Mouse (Mus musculus) left cerebral cortex, postnatal 25 days (tissue): Measurements from ENCODE around the gene Ccr1l1. TPM values are rescaled to one million over a fixed set of nuclear protein-coding genes. Genes with fewer than 3 reads are reported as not detected.
"Not testable (repeated sequence)": the region's sequence is repeated elsewhere in the genome, so short reads cannot be mapped to it uniquely, and the experiment has no call there.

Source experiments
- DNase-seq, 2 experiments: peaks; one replicate each; pipeline ENCODE4 v3.0.0; 2022; ENCODE audit warnings: low spot score in 2 of 2, mixed read lengths in 1 of 2
- intact Hi-C: fragments of 180-260 bp; cut with DNase I; formaldehyde crosslinking; loops from one replicate; pipeline ENCODE4 v1.15.1; 2025
- total RNA-seq, 2 experiments: library from RNA; stranded (reverse); gene quantifications; 2 replicates each; pipeline ENCODE4 v1.2.3; 2021

Ccr1l1 gene
- total RNA-seq, result not detected

- intact Hi-C loops, result no loop called here
- DNase-seq, result no peak
Measured at GRCm38 (mm10) chr9:123978308-123978707, at the start of gene Ccr1l1. Gene Ccr1l1, minus strand, starts transcription at chr9:123978408.

GRCm38 (mm10) chr9:124021672-124022071, 43.5 kb upstream of the Ccr1l1 start, which contains the start of gene Ccr3:
Gene Ccr3, plus strand, starts transcription at chr9:124021972.
- intact Hi-C loops, result no loop called here

GRCm38 (mm10) chr9:124019887-124020286, 41.7 kb upstream of the Ccr1l1 start:
- DNase-seq, result no peak
- intact Hi-C loops, result no loop called here

More at GRCm38 (mm10) chr9:124021672-124022071, 43.5 kb upstream of the Ccr1l1 start, which contains the start of gene Ccr3:
- DNase-seq, result no peak

GRCm38 (mm10) chr9:124016048-124016447, 37.8 kb upstream of the Ccr1l1 start:
- intact Hi-C loops, result no loop called here
- DNase-seq, result no peak

DNA sequence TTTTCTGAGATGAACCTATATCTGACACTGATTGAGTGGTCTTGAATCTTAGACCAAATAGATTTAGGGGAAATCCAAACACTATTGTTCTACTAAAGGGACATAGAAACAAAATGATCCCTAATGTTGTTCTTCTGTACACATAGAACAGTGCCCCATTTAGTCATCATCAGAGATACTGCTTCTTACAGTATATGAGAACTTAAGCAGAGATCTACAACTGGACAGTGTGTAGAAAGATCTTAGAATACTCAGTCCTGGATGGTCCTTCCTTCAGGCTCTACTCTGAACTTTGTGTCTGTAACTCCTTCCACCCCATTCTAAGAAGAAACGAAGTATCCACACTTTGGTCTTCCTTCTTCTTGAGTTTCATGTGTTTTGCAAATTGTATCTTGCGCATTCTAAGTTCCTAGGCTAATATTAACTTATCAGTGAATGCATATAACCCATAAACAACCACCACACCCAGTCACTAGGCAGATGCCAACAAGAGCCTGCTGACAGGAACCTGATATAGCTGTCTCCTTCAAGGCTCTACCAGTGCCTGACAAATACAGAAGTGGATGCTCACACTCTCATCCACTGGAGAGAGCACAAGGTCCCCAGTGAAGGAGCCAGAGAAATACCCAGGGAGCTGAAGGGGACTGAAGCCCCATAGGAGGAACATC, 36.9 kb upstream of the Ccr1l1 start:
- DNase-seq, result no peak
- intact Hi-C loops, result no loop called here

DNA sequence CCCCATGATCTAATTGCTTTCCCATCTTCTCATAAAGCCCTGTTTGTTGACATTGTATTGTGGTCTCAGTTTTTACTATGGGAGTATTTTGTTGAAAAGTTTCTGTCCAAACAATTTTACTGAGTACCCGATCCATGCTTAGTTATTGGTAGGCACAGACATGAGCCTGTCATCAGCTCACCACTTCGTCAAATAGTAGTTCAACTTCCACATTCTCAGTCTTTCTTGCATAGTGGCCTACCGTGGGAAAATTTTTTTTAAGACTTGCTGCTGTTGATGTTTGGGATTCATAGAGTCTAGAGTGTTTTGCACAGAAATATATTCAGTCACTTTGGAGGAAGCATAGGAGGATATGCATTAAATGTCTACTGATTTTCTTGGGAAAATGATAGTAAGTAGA, 35.1 kb upstream of the Ccr1l1 start:
- intact Hi-C loops, result no loop called here

GRCm38 (mm10) chr9:124012691-124013090, 34.5 kb upstream of the Ccr1l1 start:
- no peak for DNase-seq
- intact Hi-C loops, result no loop called here

More for the DNA sequence above, 35.1 kb upstream of the Ccr1l1 start:
- DNase-seq, result no peak

DNA sequence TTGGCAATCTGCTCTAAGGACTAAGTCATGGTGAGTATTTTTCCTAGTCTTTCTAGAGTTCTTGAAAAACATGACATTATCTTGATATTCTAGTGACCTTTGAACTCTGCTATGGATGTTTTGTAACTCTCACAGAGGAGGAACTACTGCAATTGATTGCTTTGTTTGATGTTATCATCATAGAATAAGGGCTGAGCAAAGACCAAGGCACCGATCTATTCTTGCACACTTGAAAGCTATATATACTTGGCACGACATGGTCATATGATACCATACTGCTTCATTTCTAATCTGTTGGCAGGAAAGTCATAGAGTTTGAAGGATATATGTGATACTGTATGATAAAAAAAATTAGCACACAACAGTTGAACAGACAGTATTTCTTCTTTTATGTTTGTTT, 21.6 kb upstream of the Ccr1l1 start:
- intact Hi-C loops, result no loop called here
- DNase-seq, result no peak

DNA sequence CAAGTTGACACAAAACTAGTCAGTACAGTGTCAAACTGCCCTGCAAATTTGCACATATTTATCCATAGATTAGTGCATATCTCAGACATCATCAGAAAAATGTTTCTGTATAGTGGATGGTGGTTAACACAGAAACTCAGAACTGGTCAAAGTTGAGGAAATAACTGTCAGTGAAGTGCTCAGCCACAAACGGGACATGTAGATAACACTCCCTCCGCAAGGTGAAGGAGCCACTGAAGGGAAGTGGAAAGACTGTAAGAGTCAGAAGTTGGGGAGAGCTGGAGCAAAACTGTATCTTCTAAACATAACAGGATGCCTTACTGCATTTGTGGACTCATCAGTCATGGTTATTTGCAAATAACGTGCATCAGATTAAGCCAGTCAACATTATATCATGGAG, 19.5 kb upstream of the Ccr1l1 start:
- no peak for DNase-seq
- intact Hi-C loops, result no loop called here

- intact Hi-C loops, result no loop called here
- peak; percentile 24 to 87 for DNase-seq
Measured at GRCm38 (mm10) chr9:123991312-123991906, 13.2 kb upstream of the Ccr1l1 start.

- intact Hi-C loops, result no loop called here
- DNase-seq, result no peak
Measured at GRCm38 (mm10) chr9:123989671-123990070, 11.5 kb upstream of the Ccr1l1 start.

- intact Hi-C loops, result no loop called here
Measured at GRCm38 (mm10) chr9:123986217-123986616, 8.0 kb upstream of the Ccr1l1 start.

DNA sequence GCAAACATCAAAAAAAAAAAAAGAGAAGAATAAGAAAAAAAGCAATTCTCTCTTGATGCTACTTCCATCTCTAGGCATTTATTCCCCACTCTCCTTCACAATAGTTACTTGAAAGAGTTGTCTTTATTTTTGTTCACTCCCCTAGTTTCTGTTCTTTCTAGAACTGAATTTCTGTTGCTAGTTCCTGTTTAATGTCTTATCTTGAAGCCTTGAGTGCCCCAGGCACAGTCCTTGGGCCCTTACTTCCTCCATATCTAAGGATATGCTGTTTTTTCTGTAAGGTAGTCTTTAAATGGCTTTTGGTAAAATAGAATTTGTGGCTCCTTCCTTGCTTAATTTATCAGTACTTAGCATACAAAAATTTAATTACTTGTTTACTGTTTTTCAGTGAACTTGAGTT, 6.7 kb upstream of the Ccr1l1 start:
- DNase-seq, result no peak
- intact Hi-C loops, result loop anchor here (2.0 kb wide), 1 partner anchor 144 kb away; no protein-coding TSS in a partner anchor

More at GRCm38 (mm10) chr9:123986217-123986616, 8.0 kb upstream of the Ccr1l1 start:
- peak; percentile 10 to 62 for DNase-seq

GRCm38 (mm10) chr9:123982720-123983119, 4.5 kb upstream of the Ccr1l1 start:
- intact Hi-C loops, result no loop called here
- no peak for DNase-seq

DNA sequence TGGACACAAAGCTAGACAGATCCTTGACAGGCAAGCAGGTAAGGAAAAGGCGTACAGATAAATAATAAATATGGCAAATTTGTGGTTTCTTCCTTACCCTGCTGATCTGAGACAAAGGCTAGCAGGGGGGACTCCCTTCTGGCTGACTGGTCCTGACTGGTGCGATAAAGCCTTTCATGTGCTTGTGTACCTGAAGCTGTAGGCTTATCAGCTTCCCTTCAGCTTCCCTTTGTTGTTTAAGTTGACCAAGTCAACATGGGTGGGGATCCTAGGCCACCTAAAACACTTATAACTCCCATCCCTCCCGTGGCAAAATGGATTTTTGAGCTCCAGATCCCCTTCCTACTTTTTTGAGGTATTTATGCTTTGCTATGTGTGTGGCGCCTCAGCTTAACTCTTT, 3.7 kb upstream of the Ccr1l1 start:
- intact Hi-C loops, result no loop called here
- no peak for DNase-seq

DNA sequence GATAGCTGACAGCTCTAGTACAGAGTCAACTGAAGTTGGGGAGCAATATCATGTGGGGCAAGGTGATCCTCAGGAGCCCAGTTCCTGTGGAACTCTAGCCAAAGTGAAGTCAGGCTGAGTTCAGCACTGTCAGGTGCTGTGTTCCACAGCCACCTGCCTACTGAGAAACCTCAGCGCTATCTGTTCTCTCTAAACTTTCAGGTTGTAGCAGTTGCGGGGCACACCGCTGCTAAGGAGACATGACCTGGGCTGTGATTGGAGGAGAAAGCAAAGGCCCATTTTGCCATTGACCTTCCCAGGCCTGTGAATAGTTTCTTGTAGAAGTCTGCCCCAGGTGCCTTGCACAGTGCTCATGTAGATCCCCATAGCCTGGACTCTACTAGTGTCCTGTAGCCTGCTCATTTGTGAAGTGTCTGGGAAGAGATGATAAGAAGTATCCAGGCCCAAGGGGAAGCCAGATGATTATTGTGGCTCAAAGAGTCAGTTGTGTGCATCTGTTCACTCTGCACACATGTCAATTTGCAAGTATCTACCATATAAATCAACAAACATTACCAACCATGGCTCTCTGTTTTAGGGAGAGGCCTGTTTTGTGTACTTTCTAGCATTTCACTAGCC, 2.8 kb upstream of the Ccr1l1 start:
- intact Hi-C loops, DNase-seq: not testable (repeated sequence)

DNA sequence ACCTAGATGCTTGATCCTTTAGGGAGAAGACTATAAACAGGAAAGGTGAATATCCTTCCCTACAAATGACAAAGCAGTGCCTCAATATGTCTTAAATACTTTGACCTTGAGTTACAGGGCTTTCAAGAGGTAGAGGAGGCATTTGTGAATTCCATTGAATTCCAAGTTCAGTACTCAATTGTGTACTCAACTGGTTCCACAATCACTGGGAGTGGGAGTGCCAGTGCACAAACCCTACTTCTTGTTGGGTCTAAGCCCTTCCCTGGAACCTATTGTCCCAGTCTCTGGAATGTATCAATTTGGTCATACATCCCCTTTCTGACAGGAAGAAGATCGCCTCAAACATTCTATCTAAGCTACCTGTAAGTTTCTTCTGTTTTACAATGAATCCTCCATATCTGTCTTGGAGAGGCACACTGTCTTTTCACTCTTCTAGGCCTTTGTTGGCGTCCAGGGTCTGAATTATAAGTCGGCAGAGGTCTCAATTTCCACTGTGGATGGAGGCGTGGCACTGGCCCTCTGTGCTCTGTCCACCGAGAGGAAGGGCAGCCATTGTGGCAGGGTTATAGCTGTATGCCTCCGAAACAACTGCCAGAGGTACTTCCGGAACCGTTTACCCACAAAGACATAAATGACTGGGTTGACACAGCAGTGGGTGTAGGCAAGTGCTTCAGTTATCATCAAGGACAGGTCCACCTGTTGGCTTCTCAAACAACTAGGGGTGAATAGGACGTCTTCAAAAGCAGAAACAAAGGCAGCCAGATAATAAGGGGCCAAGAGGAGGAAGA, 1.1 kb downstream of the Ccr1l1 start:
- no peak for DNase-seq
- intact Hi-C loops, result no loop called here

DNA sequence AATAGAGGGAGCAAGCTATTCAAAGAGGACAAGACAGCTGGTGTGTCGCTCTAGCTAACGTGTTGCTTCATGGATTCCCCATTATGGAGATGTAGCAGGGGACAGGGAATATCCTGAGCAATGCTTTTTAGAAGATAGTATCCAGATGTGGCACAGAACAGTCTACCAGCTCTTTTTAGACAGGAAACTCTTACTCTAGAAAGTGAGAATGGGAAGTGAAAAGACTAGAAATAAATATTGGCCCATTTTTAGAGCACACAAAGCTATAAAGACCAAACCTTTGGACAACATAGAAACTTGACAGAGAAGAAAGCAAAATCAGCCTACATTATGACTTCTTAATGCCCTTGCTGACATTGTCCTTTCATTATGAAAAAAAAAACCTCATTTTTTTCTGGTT, 2.6 kb downstream of the Ccr1l1 start:
- no peak for DNase-seq

DNA sequence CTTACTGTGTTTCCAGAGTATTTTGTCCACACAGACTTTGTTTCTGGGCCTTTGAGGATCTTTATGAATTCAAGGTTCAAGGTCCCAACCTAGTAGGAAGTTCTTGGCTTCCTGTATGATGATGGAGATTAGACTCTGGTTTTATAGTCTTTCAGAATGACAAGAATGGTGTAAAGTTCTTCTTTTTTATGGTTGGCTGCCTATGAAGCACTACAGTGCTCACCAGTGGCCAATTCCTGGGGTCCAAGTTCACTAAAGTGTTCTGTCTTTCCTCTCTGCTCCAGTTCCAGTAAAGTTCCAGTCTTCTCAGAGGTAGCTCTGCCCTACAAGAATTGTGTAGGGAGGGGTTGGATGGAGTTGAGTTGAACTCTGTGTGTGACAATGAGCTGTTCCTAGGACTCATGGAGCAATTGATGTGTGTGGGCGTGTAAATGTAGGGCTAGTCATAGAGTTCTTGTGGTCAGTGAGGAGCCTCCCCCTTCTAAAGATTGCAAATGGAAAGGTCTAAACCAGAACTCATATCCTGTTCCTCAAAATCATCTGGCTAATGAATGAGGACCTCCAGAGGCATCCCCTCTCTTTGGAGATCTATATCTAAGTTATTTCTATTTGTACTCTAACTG, 9.8 kb downstream of the Ccr1l1 start, which contains the start of gene Ccr1:
TSS of gene Ccr1 (minus strand) at position 403 of the 623 bp plus-strand sequence.
- intact Hi-C loops, result no loop called here
- DNase-seq, result no peak

More for the DNA sequence above, 2.6 kb downstream of the Ccr1l1 start:
- intact Hi-C loops, result no loop called here
